Mouse (Mus musculus) spleen, postnatal 36 days (tissue): ENCODE measurements around the gene Cped1.
A peak's percentile ranks its signal among the peaks of the same experiment; 100 is the strongest.

Experiments
- DNase-seq, 2 experiments: peaks; one replicate each; pipeline ENCODE4 v3.0.0; 2022; ENCODE audit warnings: low spot score in 2 of 2, mixed read lengths in 1 of 2

Gene Cped1

GRCm38 (mm10) chr6:21985732-21986540 is at the start of gene Cped1:
Cped1 (plus strand) TSS chr6:21985916.
- DNase-seq, result peak; percentile 10 to 13

- DNase-seq, result no peak
Measured at GRCm38 (mm10) chr6:21937981-21938635, 47.6 kb upstream of the Cped1 start.

- peak; percentile 98 to 99 for DNase-seq
Measured at GRCm38 (mm10) chr6:21949226-21949731, 36.4 kb upstream of the Cped1 start, which contains the start of gene Ing3. Ing3 (plus strand) TSS chr6:21949571.

DNA sequence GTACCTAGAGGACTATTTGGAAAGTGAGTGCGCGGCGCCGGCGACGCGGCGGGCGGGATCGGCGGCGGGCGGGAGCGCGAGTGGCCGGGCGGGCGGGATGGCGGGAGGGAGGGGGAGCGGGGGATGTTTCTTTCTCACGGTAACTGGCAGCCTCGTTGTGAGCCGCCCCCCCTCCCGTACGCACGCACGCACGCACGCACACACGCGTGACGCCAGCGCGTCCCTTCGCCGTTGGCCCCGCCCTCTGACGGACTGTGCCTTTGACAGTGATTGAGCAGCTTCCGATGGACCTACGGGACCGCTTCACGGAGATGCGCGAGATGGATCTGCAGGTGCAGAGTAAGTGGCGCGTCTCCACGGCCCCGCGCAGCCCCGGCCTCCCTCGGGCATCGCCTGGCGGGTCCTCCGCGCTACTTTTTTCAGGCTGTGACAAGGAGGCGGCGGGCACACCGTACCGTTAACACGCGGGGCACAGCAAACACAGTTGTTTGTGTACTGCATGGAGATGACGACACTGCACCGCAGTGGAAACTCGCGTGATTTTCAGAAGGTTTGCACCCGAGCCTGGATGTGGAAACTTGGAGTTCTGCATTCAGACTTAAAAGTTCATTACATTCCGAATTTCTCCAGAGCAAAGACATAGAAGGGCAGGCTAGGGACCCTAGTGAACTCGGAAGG is 35.8 kb upstream of the Cped1 start:
- DNase-seq, result peak; percentile 97 to 98

DNA sequence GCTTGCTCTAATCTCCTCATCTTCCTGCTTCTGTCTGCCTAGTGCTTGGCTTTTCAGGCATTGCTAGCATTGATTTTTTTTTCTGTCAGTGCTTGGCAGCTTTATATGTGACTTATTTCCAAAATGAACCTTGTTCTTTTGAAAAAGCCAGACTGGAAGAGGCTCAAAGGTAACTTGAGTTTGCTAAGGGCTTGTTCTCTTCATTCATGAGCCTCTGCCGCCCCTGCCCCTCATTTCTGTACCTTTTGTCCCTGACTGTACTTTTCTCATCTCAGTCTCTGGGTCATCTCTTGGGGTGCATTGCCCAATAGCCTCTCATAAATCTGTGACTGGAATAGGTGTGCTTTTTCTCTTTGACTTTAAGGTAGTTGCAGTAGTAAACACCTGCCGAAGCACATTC is 35.0 kb upstream of the Cped1 start:
- DNase-seq, result no peak

DNA sequence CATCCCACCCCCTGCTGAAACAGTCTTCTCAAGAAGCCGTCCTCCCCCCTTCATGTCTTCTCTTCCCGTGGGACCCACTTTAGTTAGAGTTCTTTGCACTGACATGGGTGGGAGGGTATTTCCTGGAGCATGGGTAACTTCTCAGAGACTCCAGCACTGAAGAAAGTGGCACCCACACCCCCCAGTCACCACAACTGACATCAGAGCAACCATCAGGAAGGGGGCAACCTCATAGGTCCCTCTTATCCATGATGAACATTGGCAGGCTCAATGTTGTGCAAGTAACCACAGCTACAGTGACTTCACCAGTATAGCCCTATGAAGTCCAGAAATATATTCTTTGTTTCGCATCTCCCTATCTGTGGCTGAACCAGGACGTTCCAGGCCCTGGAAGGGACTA is 30.2 kb upstream of the Cped1 start:
- DNase-seq, result no peak

DNA sequence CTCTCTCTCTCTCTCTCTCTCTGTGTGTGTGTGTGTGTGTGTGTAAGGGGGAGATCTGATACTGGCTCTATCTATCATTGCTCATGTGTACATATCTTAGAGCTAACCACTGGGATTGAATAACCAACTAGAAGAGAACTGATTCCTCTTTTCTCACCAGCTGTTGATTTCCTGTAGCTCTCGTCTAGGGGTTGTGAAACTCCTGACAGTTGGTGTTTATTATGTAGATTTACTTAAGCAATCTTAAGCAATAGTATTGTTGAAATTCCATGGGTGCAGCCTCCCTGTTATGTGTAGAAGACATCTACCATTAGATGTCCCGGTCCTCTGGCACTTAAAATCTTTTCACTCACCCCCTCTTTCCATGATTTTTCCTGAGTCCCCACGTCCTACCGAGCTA is 26.8 kb upstream of the Cped1 start:
- DNase-seq, result peak in 1 of 2 experiments; percentile 24

- no peak for DNase-seq
Measured at GRCm38 (mm10) chr6:21959909-21960308, 25.8 kb upstream of the Cped1 start.

DNA sequence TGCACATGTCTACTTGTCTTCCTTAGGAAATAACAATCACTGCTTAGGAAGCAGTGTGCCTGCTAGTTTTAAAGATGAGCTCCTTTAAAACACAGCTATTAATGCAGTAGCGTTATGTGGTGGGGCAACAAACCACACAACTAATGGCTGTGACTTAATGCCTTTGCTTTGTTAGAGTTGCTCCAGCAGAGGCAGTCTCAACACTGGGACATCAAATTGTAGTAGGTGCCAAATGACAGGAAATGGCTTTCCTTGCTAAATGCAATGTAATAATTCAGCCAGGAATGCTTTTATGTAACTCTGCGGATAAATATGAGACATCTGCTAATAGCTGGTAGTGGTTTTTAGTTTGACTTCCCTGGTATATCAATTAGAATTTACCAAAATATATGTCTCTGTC is 8.2 kb upstream of the Cped1 start:
- no peak for DNase-seq

- DNase-seq, result no peak
Measured at GRCm38 (mm10) chr6:21981114-21981513, 4.6 kb upstream of the Cped1 start.

GRCm38 (mm10) chr6:21984990-21985731 is 555 bp upstream of the Cped1 start:
- peak; percentile 43 to 71 for DNase-seq

DNA sequence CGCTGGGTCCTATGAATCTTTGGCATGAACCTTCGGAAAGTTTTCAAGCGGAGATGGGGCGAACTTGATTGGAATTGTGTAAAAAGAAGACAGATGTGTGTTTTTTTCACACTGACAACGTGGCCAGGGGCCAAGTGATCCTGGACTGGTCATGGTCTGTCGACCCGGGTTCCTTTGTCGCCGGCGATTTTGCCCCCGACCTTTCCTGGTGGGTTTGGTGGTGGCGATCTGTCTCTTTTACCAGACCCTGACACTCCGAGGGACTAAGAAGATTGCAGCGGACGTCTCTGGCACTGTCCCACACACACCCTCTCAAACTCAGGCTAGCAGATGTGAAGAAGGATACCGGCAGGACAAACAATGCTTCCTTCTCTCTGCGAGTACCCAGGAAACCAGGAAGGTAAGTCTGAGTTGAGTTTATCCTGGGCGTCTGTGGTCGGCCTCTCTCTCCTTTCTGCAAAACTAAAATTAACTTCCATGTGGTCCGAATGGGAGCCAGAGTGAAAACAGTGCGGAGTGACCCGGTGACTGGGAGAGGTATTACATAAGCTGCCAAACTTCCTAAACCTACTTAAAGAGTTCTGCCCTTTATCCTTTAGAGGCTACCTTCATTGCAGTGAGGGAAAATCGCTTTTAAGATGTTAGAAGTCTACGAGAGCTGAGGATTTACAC is 1.1 kb downstream of the Cped1 start:
- DNase-seq, result no peak

GRCm38 (mm10) chr6:21987554-21987953 is 1.8 kb downstream of the Cped1 start:
- DNase-seq, result no peak

- DNase-seq, result no peak
Measured at GRCm38 (mm10) chr6:21988296-21988695, 2.6 kb downstream of the Cped1 start.

- no peak for DNase-seq
Measured at GRCm38 (mm10) chr6:21989081-21989480, 3.4 kb downstream of the Cped1 start.

DNA sequence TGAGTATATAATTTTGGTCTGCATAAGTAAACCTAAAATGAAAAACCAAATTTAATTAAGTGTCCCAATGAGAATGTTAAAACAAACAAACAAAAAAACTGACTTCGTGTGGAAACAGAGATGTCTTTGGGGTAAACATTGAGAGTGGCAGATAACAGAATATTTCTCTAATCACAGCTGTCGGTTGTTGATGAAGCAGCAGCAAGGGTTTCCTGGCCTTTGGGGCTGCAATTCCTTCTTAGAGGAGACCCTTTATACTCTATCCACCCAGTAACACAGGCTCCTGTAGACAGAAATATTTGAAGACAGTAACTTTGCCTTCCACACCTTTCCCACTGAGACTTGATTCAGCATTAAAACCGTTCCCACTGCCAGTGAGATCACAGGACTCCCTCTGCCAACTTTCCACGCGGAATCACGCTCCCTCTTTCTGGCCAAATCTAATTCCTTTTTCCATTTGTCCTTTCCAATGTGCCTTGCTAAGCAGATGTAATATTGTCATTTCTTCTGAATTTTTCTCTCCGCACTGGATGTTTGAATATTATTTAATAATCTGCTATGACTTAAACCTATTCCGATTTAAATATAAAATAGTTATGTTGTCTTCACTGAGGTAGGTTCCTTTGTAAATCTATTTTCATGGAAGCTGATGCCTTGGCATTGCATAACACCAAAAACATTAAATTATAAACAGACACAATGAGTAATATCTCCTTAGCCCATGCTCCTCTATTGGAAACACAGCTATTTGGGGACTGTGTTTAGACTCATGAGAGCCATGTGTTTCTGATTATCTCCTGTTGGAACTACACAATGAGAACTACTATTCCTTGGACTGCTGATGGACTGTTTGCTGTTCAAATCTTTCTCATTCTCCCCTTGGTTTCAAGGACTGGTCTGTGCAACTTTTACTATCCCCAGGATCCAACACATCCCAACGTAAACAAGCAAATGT is 4.7 kb downstream of the Cped1 start:
- DNase-seq, result no peak

DNA sequence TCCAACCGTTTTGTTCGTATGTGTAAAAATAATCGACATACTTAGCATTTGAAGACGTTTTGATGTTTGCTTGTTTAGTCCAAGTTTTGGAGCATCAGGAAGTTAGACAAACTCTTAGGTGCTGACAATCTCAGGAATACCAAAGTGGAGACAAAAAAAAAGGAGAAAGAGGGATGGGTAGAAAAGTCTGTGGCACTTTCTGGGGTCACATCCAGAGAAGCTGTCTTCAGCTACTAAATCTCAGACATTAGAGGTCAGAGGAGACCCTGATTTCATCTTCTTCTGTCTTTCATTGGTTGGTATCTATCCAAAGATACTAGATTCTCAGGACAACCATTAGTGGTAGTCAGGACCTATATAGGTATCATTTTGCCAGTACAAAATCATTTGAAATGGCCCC is 5.4 kb downstream of the Cped1 start:
- DNase-seq, result no peak

- DNase-seq, result no peak
Measured at GRCm38 (mm10) chr6:21993070-21993469, 7.4 kb downstream of the Cped1 start.

DNA sequence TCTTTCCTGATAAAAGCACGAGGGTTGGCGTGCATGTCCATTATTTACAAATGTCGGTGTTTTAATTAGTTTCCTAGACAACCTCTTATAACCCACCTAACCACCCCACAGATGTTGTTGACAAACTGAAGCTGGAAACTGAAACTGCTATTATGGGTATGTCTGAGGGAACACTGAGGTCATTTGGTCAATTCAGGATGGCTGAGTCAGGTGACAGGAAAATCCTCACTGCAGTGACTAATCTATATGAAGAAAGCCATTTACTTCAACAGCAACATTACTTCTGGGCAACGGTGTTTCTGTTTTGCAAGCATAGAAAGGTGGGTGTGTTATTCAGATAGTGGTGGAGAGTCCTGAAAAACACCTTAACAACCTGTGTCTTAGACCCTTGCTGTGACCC is 12.4 kb downstream of the Cped1 start:
- DNase-seq, result no peak

- DNase-seq, result no peak
Measured at GRCm38 (mm10) chr6:21999025-21999424, 13.3 kb downstream of the Cped1 start.
